ENCODE assay signal across 29 mouse cellular contexts in genomic region chr16:30253374-30253773, GRCm38 (mm10). TPM values are rescaled to one million over a fixed set of nuclear protein-coding genes. Genes with fewer than 3 reads are reported as not detected.
A peak's percentile ranks its signal among the peaks of the same experiment; 100 is the strongest.
DNase-seq lines count a peak whose midpoint lies in the region; ATAC-seq and TF ChIP-seq lines count a peak whose summit lies in the region.
"Had no signal": no experiment of that assay in that cellular context is flagged by ENCODE, and none has a peak within 500 bp of the region (broad histone marks: within the 10 kb centered on the region; RNA-seq: fewer than 3 reads in every experiment).

No protein-coding gene starts in this region.

- H3K27me3 ChIP-seq in intestine, embryonic 14.5 days (replicated peaks; ENCODE audit: control insufficient read depth, insufficient read depth, low read length): no peaks in the 10 kb centered on the region
- H3K27me3 ChIP-seq in intestine, embryonic 15.5 days (replicated peaks): no peaks in the 10 kb centered on the region
- peaks cover 5% of the 10 kb centered on the region; the same call in 1 of the 2 replicates for H3K27me3 ChIP-seq in kidney, embryonic 14.5 days (ENCODE audit: control insufficient read depth, insufficient read depth, low read length)
- no peaks in the 10 kb centered on the region for H3K27me3 ChIP-seq in liver, postnatal 0 days (ENCODE audit: insufficient read depth, low read length)
- H3K27me3 ChIP-seq in liver, embryonic 12.5 days (replicated peaks): peaks cover 18% of the 10 kb centered on the region
- H3K27me3 ChIP-seq in cerebellum, adult 2 months (ENCODE audit: control insufficient read depth, insufficient read depth, low read length): no peaks in the 10 kb centered on the region; the same call in 1 of the 2 replicates

- H3K4me2 ChIP-seq in intestine, embryonic 14.5 days (ENCODE audit: low read length): no peak overlapping the region
- no peak overlapping the region for H3K4me2 ChIP-seq in intestine, embryonic 15.5 days (replicated peaks)
- H3K4me2 ChIP-seq in kidney, embryonic 14.5 days (replicated peaks; ENCODE audit: low read depth, low read length): no peak overlapping the region
- no peak overlapping the region for H3K4me2 ChIP-seq in liver, postnatal 0 days (ENCODE audit: low read depth, low read length)
- no peak overlapping the region for H3K4me2 ChIP-seq in liver, embryonic 12.5 days
- H3K4me2 ChIP-seq: heart, embryonic 11.5 days; hindbrain, embryonic 12.5 days had no signal

- H3K36me3 ChIP-seq in intestine, embryonic 14.5 days (ENCODE audit: control insufficient read depth, insufficient read depth, low read length): no peaks in the 10 kb centered on the region
- no peaks in the 10 kb centered on the region for H3K36me3 ChIP-seq in intestine, embryonic 15.5 days
- H3K36me3 ChIP-seq in kidney, embryonic 14.5 days (ENCODE audit: control insufficient read depth, insufficient read depth, low read length): no peaks in the 10 kb centered on the region
- no peaks in the 10 kb centered on the region for H3K36me3 ChIP-seq in liver, postnatal 0 days (replicated peaks; ENCODE audit: insufficient read depth, low read length)
- no peaks in the 10 kb centered on the region for H3K36me3 ChIP-seq in liver, embryonic 12.5 days
- H3K36me3 ChIP-seq: hindbrain, embryonic 12.5 days had no signal

- no peak overlapping the region for H3K4me3 ChIP-seq in intestine, embryonic 14.5 days (ENCODE audit: low read depth, low read length)
- no peak overlapping the region for H3K4me3 ChIP-seq in intestine, embryonic 15.5 days (replicated peaks)
- H3K4me3 ChIP-seq in kidney, embryonic 14.5 days (ENCODE audit: low read length): no peak overlapping the region
- H3K4me3 ChIP-seq in liver, postnatal 0 days (ENCODE audit: low read depth, low read length): no peak overlapping the region
- no peak overlapping the region for H3K4me3 ChIP-seq in liver, embryonic 12.5 days
- no peak overlapping the region for H3K4me3 ChIP-seq in cerebellum, adult 2 months (replicated peaks; ENCODE audit: insufficient read depth, low read depth, low read length)
- H3K4me3 ChIP-seq: gastrocnemius, adult 2 months; hindbrain, embryonic 12.5 days had no signal

- no peak for TF ChIP-seq EP300 in liver, postnatal 0 days (IDR thresholded peaks at IDR 0.05; ENCODE audit: low read depth)

- 74% methylated on average over 4 of the region's 4 CpGs for WGBS in intestine, embryonic 14.5 days
- 63% methylated on average over 4 of the region's 4 CpGs for WGBS in intestine, embryonic 15.5 days
- 86% methylated on average over 4 of the region's 4 CpGs for WGBS in kidney, embryonic 14.5 days
- WGBS in liver, postnatal 0 days (ENCODE audit: insufficient replicate concordance): 49% methylated on average over 4 of the region's 4 CpGs
- 65% methylated on average over 4 of the region's 4 CpGs for WGBS in liver, embryonic 12.5 days (ENCODE audit: insufficient replicate concordance)
- WGBS in cerebellum, adult 2 months: 95% methylated on average over 4 of the region's 4 CpGs

- ATAC-seq in intestine, embryonic 14.5 days (replicated peaks; ENCODE audit: low FRiP score, low TSS enrichment, low read depth): 0 out of 2 replicates have a peak, but pooled peaks have one; percentile 34
- ATAC-seq in intestine, embryonic 15.5 days: no peak
- ATAC-seq in kidney, embryonic 14.5 days (ENCODE audit: low FRiP score, low TSS enrichment): no peak
- peak; percentile 73 for ATAC-seq in liver, postnatal 0 days
- ATAC-seq in liver, embryonic 12.5 days: no peak
- no peak for ATAC-seq in megakaryocyte-erythroid progenitor cell, adult 5-6 weeks (replicated peaks; ENCODE audit: low FRiP score, low TSS enrichment, poor library complexity, severe bottlenecking)
- ATAC-seq: activated CD4-positive, CD25-positive, alpha-beta regulatory T cell, adult 4 months; forebrain, embryonic 14.5 days; forebrain, postnatal 0 days had no signal

- no peak for DNase-seq in intestine, embryonic 14.5 days (ENCODE audit: low spot score)
- peak; percentile 27 for DNase-seq in kidney, adult 9 months
- peak; percentile 65 for DNase-seq in liver, postnatal 0 days
- DNase-seq in cerebellum, adult 2 months: no peak
- DNase-seq: adrenal gland, adult 8-10 months; adrenal gland, postnatal 25 days; cerebellum, adult 11-12 months; cerebellum, adult 9-10 months; cerebellum, postnatal 14 days; forebrain, postnatal 0 days; gastrocnemius, adult 2 months; gastrocnemius, postnatal 14 days; heart, adult 11 months had no signal

- no peak for TF ChIP-seq POLR2A in cerebellum, adult 2 months (IDR thresholded peaks at IDR 0.05; ENCODE audit: borderline replicate concordance, insufficient read depth, low read length)

- H3K27ac ChIP-seq in intestine, embryonic 14.5 days (ENCODE audit: low read depth): no peak overlapping the region
- no peak overlapping the region for H3K27ac ChIP-seq in intestine, embryonic 15.5 days
- H3K27ac ChIP-seq in kidney, embryonic 14.5 days (ENCODE audit: low read depth, low read length): no peak overlapping the region
- H3K27ac ChIP-seq in liver, postnatal 0 days (ENCODE audit: low read depth): peak overlapping the region; percentile 87
- no peak overlapping the region for H3K27ac ChIP-seq in liver, embryonic 12.5 days
- H3K27ac ChIP-seq in cerebellum, adult 2 months (ENCODE audit: insufficient read depth, low read length): no peak overlapping the region
- H3K27ac ChIP-seq: gastrocnemius, adult 2 months; hindbrain, embryonic 12.5 days had no signal

- no peaks in the 10 kb centered on the region for H3K9me3 ChIP-seq in intestine, embryonic 14.5 days (ENCODE audit: control insufficient read depth, low read length)
- H3K9me3 ChIP-seq in intestine, embryonic 15.5 days: no peaks in the 10 kb centered on the region
- no peaks in the 10 kb centered on the region for H3K9me3 ChIP-seq in kidney, embryonic 14.5 days (ENCODE audit: control insufficient read depth, low read length)
- no peaks in the 10 kb centered on the region for H3K9me3 ChIP-seq in liver, postnatal 0 days (ENCODE audit: low read length)
- H3K9me3 ChIP-seq in liver, embryonic 12.5 days (replicated peaks): no peaks in the 10 kb centered on the region
- H3K9me3 ChIP-seq: hindbrain, embryonic 12.5 days had no signal

- no peak for TF ChIP-seq CTCF in liver, postnatal 0 days (IDR thresholded peaks at IDR 0.05; ENCODE audit: low read depth)
- TF ChIP-seq CTCF in cerebellum, adult 2 months (IDR thresholded peaks at IDR 0.05; ENCODE audit: borderline replicate concordance, insufficient read depth, low read depth, low read length): no peak

- H3K9ac ChIP-seq in intestine, embryonic 14.5 days (ENCODE audit: low read length): no peak overlapping the region
- no peak overlapping the region for H3K9ac ChIP-seq in intestine, embryonic 15.5 days
- H3K9ac ChIP-seq in kidney, embryonic 14.5 days (ENCODE audit: low read depth, low read length): no peak overlapping the region
- no peak overlapping the region for H3K9ac ChIP-seq in liver, postnatal 0 days (replicated peaks)
- H3K9ac ChIP-seq in liver, embryonic 12.5 days: no peak overlapping the region
- H3K9ac ChIP-seq: forebrain, postnatal 0 days; hindbrain, embryonic 12.5 days had no signal

- H3K4me1 ChIP-seq in intestine, embryonic 14.5 days (replicated peaks; ENCODE audit: control insufficient read depth, insufficient read depth, low read length): peaks cover 6% of the 10 kb centered on the region
- peaks cover 8% of the 10 kb centered on the region; the same call in 1 of the 2 replicates for H3K4me1 ChIP-seq in intestine, embryonic 15.5 days (replicated peaks)
- no peaks in the 10 kb centered on the region for H3K4me1 ChIP-seq in kidney, embryonic 14.5 days (ENCODE audit: control insufficient read depth, insufficient read depth, low read length)
- peaks cover 9% of the 10 kb centered on the region for H3K4me1 ChIP-seq in liver, postnatal 0 days (ENCODE audit: insufficient read depth)
- H3K4me1 ChIP-seq in liver, embryonic 12.5 days: peaks cover 23% of the 10 kb centered on the region
- no peaks in the 10 kb centered on the region for H3K4me1 ChIP-seq in cerebellum, adult 2 months (ENCODE audit: control insufficient read depth, insufficient read depth, low read length)

RNA-seq across cellular contexts. Expression of gene Cpn2, which starts 13.9 kb away (rescaled TPM):
- 0.04 TPM in 1 of 2 replicates, not detected in the other for polyA plus RNA-seq in intestine, embryonic 14.5 days (2014; fragmentation: Nextera tagmentation; extraction: Ambion mirVana)
- 0.19 and 0.20 TPM in 2 replicates for polyA plus RNA-seq in intestine, embryonic 15.5 days (2015; fragmentation: Nextera tagmentation; extraction: Ambion mirVana)
- polyA plus RNA-seq in kidney, embryonic 14.5 days (2014; fragmentation: Nextera tagmentation; extraction: Ambion mirVana): not detected in 2 replicates
- polyA plus RNA-seq in liver, postnatal 0 days (2015; fragmentation: Nextera tagmentation; extraction: Ambion mirVana): 10.9 and 12.0 TPM in 2 replicates
- polyA plus RNA-seq in liver, embryonic 12.5 days (2016; fragmentation: Nextera tagmentation; extraction: Ambion mirVana): 1.5 and 1.6 TPM in 2 replicates
- total RNA-seq in megakaryocyte-erythroid progenitor cell, adult 5-6 weeks (2014; fragmentation: Nextera tagmentation): not detected in 2 replicates
- not detected in 2 replicates for total RNA-seq in megakaryocyte-erythroid progenitor cell, adult 5-6 weeks (2017)
- not detected in 2 replicates for polyA plus RNA-seq in cerebellum, adult 2 months (2012; rRNA removed)
- total RNA-seq: ES-E14; forebrain, postnatal 0 days; gastrocnemius, adult 2 months; gastrocnemius, postnatal 14 days; hematopoietic stem cell, adult 5-6 weeks had no signal
- polyA plus RNA-seq: activated CD4-positive, CD25-positive, alpha-beta regulatory T cell, adult 4 months; brain, embryonic 14.5 days; embryonic facial prominence, embryonic 11.5 days; embryonic facial prominence, embryonic 14.5 days; forebrain, embryonic 11.5 days; forebrain, embryonic 14.5 days; forebrain, postnatal 0 days; frontal cortex, adult 2 months; heart, embryonic 11.5 days; heart, embryonic 14.5 days; hindbrain, embryonic 12.5 days had no signal

RNA-seq across cellular contexts. Expression of gene Lrrc15, which starts 29.7 kb away (rescaled TPM):
- polyA plus RNA-seq in intestine, embryonic 14.5 days (2014; fragmentation: Nextera tagmentation; extraction: Ambion mirVana): 0.27 and 0.50 TPM in 2 replicates
- polyA plus RNA-seq in intestine, embryonic 15.5 days (2015; fragmentation: Nextera tagmentation; extraction: Ambion mirVana): 0.43 and 0.44 TPM in 2 replicates
- polyA plus RNA-seq in kidney, embryonic 14.5 days (2014; fragmentation: Nextera tagmentation; extraction: Ambion mirVana): 0.76 and 1.1 TPM in 2 replicates
- 0.11 TPM in 2 replicates for polyA plus RNA-seq in liver, postnatal 0 days (2015; fragmentation: Nextera tagmentation; extraction: Ambion mirVana)
- polyA plus RNA-seq in liver, embryonic 12.5 days (2016; fragmentation: Nextera tagmentation; extraction: Ambion mirVana): 0.02 TPM in 1 of 2 replicates, not detected in the other
- not detected in 2 replicates for total RNA-seq in megakaryocyte-erythroid progenitor cell, adult 5-6 weeks (2014; fragmentation: Nextera tagmentation)
- total RNA-seq in megakaryocyte-erythroid progenitor cell, adult 5-6 weeks (2017): not detected in 2 replicates
- not detected in 2 replicates for polyA plus RNA-seq in cerebellum, adult 2 months (2012; rRNA removed)
- total RNA-seq: adrenal gland, postnatal 25 days; hematopoietic stem cell, adult 5-6 weeks had no signal
- polyA plus RNA-seq: activated CD4-positive, CD25-positive, alpha-beta regulatory T cell, adult 4 months; frontal cortex, adult 2 months had no signal

RNA-seq across cellular contexts. Expression of gene Gp5, which starts 57.2 kb away (rescaled TPM):
- 0.65 and 0.80 TPM in 2 replicates for polyA plus RNA-seq in intestine, embryonic 14.5 days (2014; fragmentation: Nextera tagmentation; extraction: Ambion mirVana)
- 0.46 and 0.59 TPM in 2 replicates for polyA plus RNA-seq in intestine, embryonic 15.5 days (2015; fragmentation: Nextera tagmentation; extraction: Ambion mirVana)
- polyA plus RNA-seq in kidney, embryonic 14.5 days (2014; fragmentation: Nextera tagmentation; extraction: Ambion mirVana): 0.55 and 0.64 TPM in 2 replicates
- polyA plus RNA-seq in liver, postnatal 0 days (2015; fragmentation: Nextera tagmentation; extraction: Ambion mirVana): 17.5 and 17.7 TPM in 2 replicates
- polyA plus RNA-seq in liver, embryonic 12.5 days (2016; fragmentation: Nextera tagmentation; extraction: Ambion mirVana): 31.3 and 32.1 TPM in 2 replicates
- 9.4 and 13.1 TPM in 2 replicates for total RNA-seq in megakaryocyte-erythroid progenitor cell, adult 5-6 weeks (2014; fragmentation: Nextera tagmentation)
- 14.5 and 17.1 TPM in 2 replicates for total RNA-seq in megakaryocyte-erythroid progenitor cell, adult 5-6 weeks (2017)
- polyA plus RNA-seq in cerebellum, adult 2 months (2012; rRNA removed): 1.4 TPM in 2 replicates
- total RNA-seq: gastrocnemius, adult 2 months had no signal
- polyA plus RNA-seq: activated CD4-positive, CD25-positive, alpha-beta regulatory T cell, adult 4 months had no signal

Comparison
In these comparisons a context has a peak if more than half of its experiments do, and no peak if none do; other contexts are left out.
1. ATAC-seq: peak in intestine, embryonic 14.5 days (single experiment) and liver, postnatal 0 days (single experiment); none in intestine, embryonic 15.5 days (single experiment), kidney, embryonic 14.5 days (single experiment), liver, embryonic 12.5 days (single experiment) and megakaryocyte-erythroid progenitor cell, adult 5-6 weeks (single experiment).
2. DNase-seq: peak in kidney, adult 9 months (single experiment) and liver, postnatal 0 days (single experiment); none in intestine, embryonic 14.5 days (single experiment) and cerebellum, adult 2 months (0 of 2).